Mouse (Mus musculus): ENCODE results near the gene Adamts2.

- no peak for TF ChIP-seq CTCF (IDR thresholded peaks at IDR 0.05; ENCODE audit: low read depth, low read length)
- TF ChIP-seq POLR2A (IDR thresholded peaks at IDR 0.05; ENCODE audit: extremely low read depth, insufficient read depth, low read length): 0 out of 2 replicates have a peak, but pooled peaks have one; percentile 45
Measured at GRCm38 (mm10) chr11:50841023-50841735, 239.3 kb downstream of the Adamts2 start, which contains the start of gene Zfp879.
